Mouse (Mus musculus) stomach, embryonic 14.5 days (tissue): ENCODE measurements around the gene Sept3. TPM values are rescaled to one million over a fixed set of nuclear protein-coding genes. Genes with fewer than 3 reads are reported as not detected.
"Not testable (repeated sequence)": the region's sequence is repeated elsewhere in the genome, so short reads cannot be mapped to it uniquely, and the experiment has no call there.

Experiments used
- ATAC-seq: fragments of 200-750 bp; cut with Nextera tagmentation; 2 replicates; pipeline ENCODE4 v1.8.0; 2017; ENCODE audit warnings: low read depth, moderate TSS enrichment; ENCODE audit not compliant: insufficient number of reproducible peaks, insufficient read depth, low FRiP score
- H3K27ac ChIP-seq: fragments of 300-500 bp; sonication (generic); 2 replicates; pipeline ENCODE4 v1.5.1; 2014; ENCODE audit warnings: mild to moderate bottlenecking, low read length, moderate library complexity, mixed read lengths
- H3K27me3 ChIP-seq: fragments of 300-500 bp; sonication (generic); 2 replicates; pipeline ENCODE4 v1.6.1; 2014; ENCODE audit warnings: low read length, control low read depth, mixed read lengths; ENCODE audit not compliant: control insufficient read depth, insufficient read depth
- H3K36me3 ChIP-seq: fragments of 300-500 bp; sonication (generic); 2 replicates; pipeline ENCODE4 v1.6.1; 2014; ENCODE audit warnings: mild to moderate bottlenecking, control low read depth, low read length, moderate library complexity, mixed read lengths; ENCODE audit not compliant: control insufficient read depth, insufficient read depth
- H3K4me1 ChIP-seq: fragments of 300-500 bp; sonication (generic); 2 replicates; pipeline ENCODE4 v1.6.1; 2014; ENCODE audit warnings: low read length, control low read depth, mixed read lengths; ENCODE audit not compliant: control insufficient read depth, insufficient read depth
- H3K4me2 ChIP-seq: fragments of 300-500 bp; sonication (generic); replicated peaks from 2 replicates; pipeline ENCODE4 v1.6.1; 2014; ENCODE audit warnings: low read depth, low read length, control low read depth
- H3K4me3 ChIP-seq: fragments of 300-500 bp; sonication (generic); 2 replicates; pipeline ENCODE4 v1.5.1; 2014; ENCODE audit warnings: low read depth, low read length, control low read depth
- H3K9ac ChIP-seq: fragments of 300-500 bp; sonication (generic); replicated peaks from 2 replicates; pipeline ENCODE4 v1.6.1; 2014; ENCODE audit warnings: low read depth, mild to moderate bottlenecking, control low read depth, low read length, moderate library complexity, mixed read lengths
- H3K9me3 ChIP-seq: fragments of 300-500 bp; sonication (generic); 2 replicates; pipeline ENCODE4 v1.6.1; 2016; ENCODE audit warnings: low read depth, low read length, control low read depth; ENCODE audit not compliant: control insufficient read depth
- WGBS: fragments of 180-500 bp; shearing (Covaris S2); extraction: QIAGEN DNeasy Blood & Tissue Kit; methylation state at CpG from one replicate; pipeline ENCODE4 v1.1.7; 2014; 5-methylcytosine and 5-hydroxymethylcytosine counted together
- polyA plus RNA-seq: library from polyadenylated mRNA; unstranded; fragments of >200 nt; fragmentation: Nextera tagmentation; extraction: Ambion mirVana; gene quantifications from 2 replicates; pipeline ENCODE4 v1.2.1, GENCODE M21; 2014

Sept3 gene
- polyA plus RNA-seq, 1 experiment from 2014 or later = 16.1 TPM

DNA sequence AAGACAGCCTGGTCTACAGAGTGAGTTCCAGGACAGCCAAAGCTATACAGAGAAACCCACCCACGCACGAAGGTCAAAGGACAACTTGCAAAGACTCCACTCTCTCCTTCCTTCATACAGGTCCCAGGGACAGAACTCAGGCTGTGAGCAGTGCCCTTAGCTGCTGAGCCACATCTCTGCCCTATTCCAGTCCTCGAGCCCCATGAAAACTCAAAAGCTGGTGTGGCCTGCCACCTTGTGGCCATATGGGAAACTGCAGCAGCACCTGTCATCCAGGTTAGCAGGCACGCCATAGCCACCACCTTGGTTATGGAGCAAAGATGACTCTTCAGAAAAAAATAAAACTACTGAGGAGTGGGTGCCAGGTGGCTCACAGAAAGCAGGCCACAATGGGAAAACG lies 38.1 kb upstream of the Sept3 start:
- Histone ChIP-seq H3K9ac (no peak overlapping the region), H3K4me2 (no peak overlapping the region), H3K9me3 (no peaks in the 10 kb centered on the region), H3K27me3 (no peaks in the 10 kb centered on the region), H3K36me3 (no peaks in the 10 kb centered on the region), H3K4me1 (no peaks in the 10 kb centered on the region), H3K27ac (no peak overlapping the region), H3K4me3 (no peak overlapping the region)
- peak; percentile 40; the same call in 1 of the 2 replicates for ATAC-seq
- 18% methylated on average over 5 of the region's 5 CpGs for WGBS

DNA sequence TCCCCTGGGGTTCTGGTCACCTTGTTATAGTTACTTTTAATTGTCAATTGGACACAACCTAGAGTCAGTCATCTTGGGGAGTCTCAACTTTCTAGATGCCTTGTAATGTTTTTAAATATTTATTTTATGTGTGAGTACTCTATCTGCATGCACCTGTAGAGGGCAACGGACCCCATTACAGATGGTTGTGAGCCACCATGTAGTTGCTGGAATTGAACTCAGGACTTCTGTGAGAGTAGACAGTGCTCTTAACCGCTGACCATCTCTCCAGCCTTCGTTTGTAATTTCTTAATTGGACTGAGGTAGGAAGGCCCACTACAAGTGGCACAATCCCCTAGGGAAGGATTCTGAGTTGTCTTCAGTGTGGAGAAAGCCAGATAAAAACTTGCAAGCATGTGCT lies 31.4 kb upstream of the Sept3 start:
- no peak for ATAC-seq
- no peaks in the 10 kb centered on the region for H3K27me3 ChIP-seq
- no peaks in the 10 kb centered on the region for H3K36me3 ChIP-seq
- 0 out of 2 replicates have a peak, but pooled peaks cover 4% of the 10 kb centered on the region for H3K4me1 ChIP-seq
- 78% methylated on average over 3 of the region's 3 CpGs for WGBS
- no peaks in the 10 kb centered on the region for H3K9me3 ChIP-seq
- peak overlapping the region; percentile 90 for H3K4me2 ChIP-seq
- no peak overlapping the region for H3K27ac ChIP-seq
- H3K4me3 ChIP-seq = peak overlapping the region; percentile 63
- 0 out of 2 replicates have a peak overlapping the region, but pooled peaks have one; percentile 57 for H3K9ac ChIP-seq

DNA sequence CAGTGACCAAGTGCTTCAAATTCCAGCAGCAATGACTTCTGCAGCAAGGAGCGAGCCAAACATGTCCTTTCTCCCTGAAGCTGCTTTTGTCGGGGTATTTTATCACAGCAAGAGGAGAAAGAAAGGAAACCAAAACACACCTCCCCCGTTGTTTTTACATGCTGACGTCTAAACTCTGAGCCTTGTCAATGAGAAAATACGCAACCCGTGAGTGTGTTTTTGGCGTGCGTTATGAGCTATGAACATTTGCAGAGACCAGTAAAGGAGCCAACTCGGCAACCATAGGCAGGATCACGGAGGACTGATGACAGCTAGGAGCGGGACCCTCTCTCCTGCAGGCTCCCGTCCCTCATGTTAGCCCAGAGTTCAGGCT lies 31.0 kb upstream of the Sept3 start:
- no peaks in the 10 kb centered on the region for H3K9me3 ChIP-seq
- no peak for ATAC-seq
- H3K27ac ChIP-seq = peak overlapping the region; percentile 34; the same call in 1 of the 2 replicates
- 0 out of 2 replicates have a peak, but pooled peaks cover 4% of the 10 kb centered on the region for H3K4me1 ChIP-seq
- H3K27me3 ChIP-seq = no peaks in the 10 kb centered on the region
- 3% methylated on average over 12 of the region's 12 CpGs for WGBS
- no peaks in the 10 kb centered on the region for H3K36me3 ChIP-seq
- peak overlapping the region; percentile 63 for H3K4me3 ChIP-seq
- peak overlapping the region; percentile 57 for H3K9ac ChIP-seq
- H3K4me2 ChIP-seq = peak overlapping the region; percentile 90

DNA sequence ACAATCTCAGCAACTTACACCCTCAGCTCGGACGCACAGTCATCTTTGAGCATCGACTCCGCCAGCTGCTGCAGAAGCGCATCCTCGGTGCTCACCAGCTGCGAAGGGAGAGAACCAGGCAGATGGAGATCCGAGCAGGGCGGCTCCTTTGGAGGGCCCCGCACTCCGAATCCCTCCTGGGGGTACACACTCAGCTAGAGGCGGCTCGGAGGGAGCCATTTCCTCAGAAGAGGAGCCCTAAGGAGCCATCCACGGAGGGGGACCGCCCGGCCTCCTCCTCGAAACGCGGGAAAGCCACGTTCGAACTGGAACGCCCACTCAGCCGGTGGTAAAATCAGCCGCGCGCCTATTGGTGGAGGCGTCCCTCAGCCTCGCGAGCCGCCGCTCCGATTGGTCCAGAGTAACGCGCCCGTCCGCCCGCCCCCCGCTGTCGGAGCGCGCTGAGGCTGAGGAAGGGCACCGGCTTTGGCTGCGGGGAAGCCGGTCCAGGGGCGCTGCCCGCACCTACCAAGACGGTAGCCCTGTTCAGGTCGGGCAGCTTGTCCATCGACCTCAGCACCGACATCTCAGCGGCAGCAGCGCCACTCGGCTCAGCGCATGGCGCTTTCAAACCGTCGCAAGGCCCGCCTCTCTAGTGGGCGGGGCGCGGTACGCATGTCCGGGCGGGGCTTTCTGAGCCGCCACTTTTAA lies 30.4 kb upstream of the Sept3 start, which contains the start of gene Cenpm:
Gene Cenpm, minus strand, starts transcription at position 634 of the 690 bp plus-strand sequence.
- Histone ChIP-seq H3K27me3 (no peaks in the 10 kb centered on the region), H3K9me3 (no peaks in the 10 kb centered on the region), H3K4me2 (peak within 1 kb of the TSS; percentile 90), H3K36me3 (no peaks in the 10 kb centered on the region), H3K27ac (peak within 1 kb of the TSS; percentile 69; the same call in 1 of the 2 replicates), H3K4me1 (0 out of 2 replicates have a peak, but pooled peaks cover 4% of the 10 kb centered on the region), H3K9ac (peak within 1 kb of the TSS; percentile 57), H3K4me3 (peak within 1 kb of the TSS; percentile 63)
- under 1% methylated on average over 65 of the region's 65 CpGs for WGBS
- peak; percentile 95 for ATAC-seq

- peak overlapping the region; percentile 90 for H3K4me2 ChIP-seq
- H3K4me1 ChIP-seq, H3K27me3 ChIP-seq, H3K27ac ChIP-seq, H3K36me3 ChIP-seq, H3K9me3 ChIP-seq, ATAC-seq: not testable (repeated sequence)
- peak overlapping the region; percentile 57; the same call in 1 of the 2 replicates for H3K9ac ChIP-seq
- WGBS = 22% methylated on average over 9 of the region's 9 CpGs
- H3K4me3 ChIP-seq = peak overlapping the region; percentile 63
Observed at GRCm38 (mm10) chr15:82244805-82245161, 29.9 kb upstream of the Sept3 start.

- 0 out of 2 replicates have a peak, but pooled peaks cover 4% of the 10 kb centered on the region for H3K4me1 ChIP-seq
- no peaks in the 10 kb centered on the region for H3K27me3 ChIP-seq
- no peak overlapping the region for H3K9ac ChIP-seq
- H3K36me3 ChIP-seq = no peaks in the 10 kb centered on the region
- ATAC-seq = no peak
- no peak overlapping the region for H3K4me2 ChIP-seq
- H3K4me3 ChIP-seq = no peak overlapping the region
- no peak overlapping the region for H3K27ac ChIP-seq
- 73% methylated on average over 3 of the region's 3 CpGs for WGBS
- no peaks in the 10 kb centered on the region for H3K9me3 ChIP-seq
Observed at GRCm38 (mm10) chr15:82247131-82247776, 27.4 kb upstream of the Sept3 start.

- WGBS = 95% methylated on average over 3 of the region's 3 CpGs
- Histone ChIP-seq H3K4me3 (no peak overlapping the region), H3K9ac (no peak overlapping the region), H3K9me3 (no peaks in the 10 kb centered on the region), H3K4me2 (no peak overlapping the region), H3K27me3 (no peaks in the 10 kb centered on the region), H3K27ac (no peak overlapping the region), H3K36me3 (no peaks in the 10 kb centered on the region), H3K4me1 (no peaks in the 10 kb centered on the region)
- no peak for ATAC-seq
Observed at GRCm38 (mm10) chr15:82251579-82251978, 23.1 kb upstream of the Sept3 start.

GRCm38 (mm10) chr15:82252097-82252496 lies 22.6 kb upstream of the Sept3 start, which contains the start of gene 1500009C09Rik:
TSS of gene 1500009C09Rik (plus strand) at chr15:82252397.
- WGBS = 81% methylated on average over 6 of the region's 6 CpGs
- H3K4me3 ChIP-seq = no peak within 1 kb of the TSS
- no peaks in the 10 kb centered on the region for H3K9me3 ChIP-seq
- no peaks in the 10 kb centered on the region for H3K4me1 ChIP-seq
- no peak for ATAC-seq
- H3K9ac ChIP-seq = no peak within 1 kb of the TSS
- no peak within 1 kb of the TSS for H3K27ac ChIP-seq
- H3K27me3 ChIP-seq = no peaks in the 10 kb centered on the region
- no peaks in the 10 kb centered on the region for H3K36me3 ChIP-seq
- no peak within 1 kb of the TSS for H3K4me2 ChIP-seq
